ENCODE assay signal across 10 mouse cellular contexts in genomic region chr5:103756231-103756714, GRCm38 (mm10).
DNase-seq lines count a peak whose midpoint lies in the region; ATAC-seq and TF ChIP-seq lines count a peak whose summit lies in the region.
"Had no signal": no experiment of that assay in that cellular context is flagged by ENCODE, and none has a peak within 500 bp of the region (broad histone marks: within the 10 kb centered on the region; RNA-seq: fewer than 3 reads in every experiment).

No protein-coding gene starts in this region.

- H3K27me3 ChIP-seq in heart, embryonic 13.5 days (replicated peaks): no peaks in the 10 kb centered on the region
- no peaks in the 10 kb centered on the region for H3K27me3 ChIP-seq in myocyte (ENCODE audit: control insufficient read depth, insufficient read depth, insufficient read length)

- TF ChIP-seq POLR2A in myocyte (IDR thresholded peaks at IDR 0.05; ENCODE audit: insufficient read length, low read depth): no peak

- no peaks in the 10 kb centered on the region for H3K9me3 ChIP-seq in heart, embryonic 13.5 days

- no peak overlapping the region for H3K27ac ChIP-seq in heart, embryonic 13.5 days (replicated peaks)

- H3K9ac ChIP-seq in heart, embryonic 13.5 days: no peak overlapping the region

- peaks cover 68% of the 10 kb centered on the region for H3K4me1 ChIP-seq in heart, embryonic 13.5 days

- no peak for ATAC-seq in heart, embryonic 13.5 days (ENCODE audit: extremely low read depth, insufficient number of reproducible peaks, low FRiP score, low TSS enrichment)
- ATAC-seq in CD4-positive, CD25-positive, alpha-beta regulatory T cell, adult 4 months: peak; percentile 15
- ATAC-seq: forebrain, embryonic 16.5 days had no signal

- H3K4me2 ChIP-seq in heart, embryonic 13.5 days: peak overlapping the region; percentile 95
- peak overlapping the region; percentile 70 for H3K4me2 ChIP-seq in myocyte (ENCODE audit: low read depth)

- intact Hi-C loops in heart, postnatal 25 days (cut with DNase I): no loop called here

- H3K36me3 ChIP-seq in heart, embryonic 13.5 days: no peaks in the 10 kb centered on the region
- no peaks in the 10 kb centered on the region for H3K36me3 ChIP-seq in myocyte (ENCODE audit: control insufficient read depth, insufficient read depth)

- no peak overlapping the region for H3ac ChIP-seq in myocyte (ENCODE audit: control insufficient read depth, insufficient read length)

- no peak for DNase-seq in heart, postnatal 25 days (ENCODE audit: low spot score)
- peak; percentile 46 for DNase-seq in liver
- DNase-seq in neural tube, embryonic 10.5 days (ENCODE audit: extremely low spot score, low spot score): no peak
- DNase-seq in cerebellum, adult 11-12 months: no peak
- DNase-seq in right cerebral cortex, postnatal 14 days: no peak
- DNase-seq: kidney, adult 8-10 months had no signal

- H3K4me3 ChIP-seq in heart, embryonic 13.5 days: peak overlapping the region; percentile 74
- H3K4me3 ChIP-seq in myocyte: peak overlapping the region; percentile 83

- WGBS in heart, embryonic 13.5 days: 59% methylated on average over 6 of the region's 6 CpGs

- peaks cover 70% of the 10 kb centered on the region for H3K79me2 ChIP-seq in myocyte (ENCODE audit: control insufficient read depth, insufficient read depth)

TF ChIP-seq in myocyte, 11 proteins besides CTCF, POLR2A, EP300 and RAD21:
- TF ChIP-seq MYOG (IDR thresholded peaks at IDR 0.05; ENCODE audit: control insufficient read depth in 1 of 3, insufficient read depth in 1 of 3, insufficient read length in 2 of 3, low read depth in 2 of 3) (no peak), TCF3 (IDR thresholded peaks at IDR 0.05; ENCODE audit: insufficient read length, low read depth) (no peak), REST (IDR thresholded peaks at IDR 0.05; ENCODE audit: insufficient read depth, insufficient read length) (no peak), SRF (IDR thresholded peaks at IDR 0.05; ENCODE audit: control insufficient read depth, insufficient read length, low read depth) (no peak), CEBPB (IDR thresholded peaks at IDR 0.05; ENCODE audit: insufficient read depth, poor library complexity, severe bottlenecking) (no peak), MAX (IDR thresholded peaks at IDR 0.05; ENCODE audit: low read depth) (no peak), USF1 (IDR thresholded peaks at IDR 0.05; ENCODE audit: low read depth) (no peak), POLR2AphosphoS2 (IDR thresholded peaks at IDR 0.05; ENCODE audit: insufficient read length, low read depth) (no peak), TCF12 (IDR thresholded peaks at IDR 0.05; ENCODE audit: insufficient read depth, poor library complexity, severe bottlenecking) (no peak), MYOD1 (IDR thresholded peaks at IDR 0.05; ENCODE audit: control insufficient read depth in 1 of 3, insufficient read length in 2 of 3, low read depth in 2 of 3) (no peak), E2F4 (IDR thresholded peaks at IDR 0.05; ENCODE audit: insufficient read depth) (no peak)
TF ChIP-seq in myocyte: peak in this region for 0.
